Mouse (Mus musculus): ENCODE data around the gene Ghdc.

DNA sequence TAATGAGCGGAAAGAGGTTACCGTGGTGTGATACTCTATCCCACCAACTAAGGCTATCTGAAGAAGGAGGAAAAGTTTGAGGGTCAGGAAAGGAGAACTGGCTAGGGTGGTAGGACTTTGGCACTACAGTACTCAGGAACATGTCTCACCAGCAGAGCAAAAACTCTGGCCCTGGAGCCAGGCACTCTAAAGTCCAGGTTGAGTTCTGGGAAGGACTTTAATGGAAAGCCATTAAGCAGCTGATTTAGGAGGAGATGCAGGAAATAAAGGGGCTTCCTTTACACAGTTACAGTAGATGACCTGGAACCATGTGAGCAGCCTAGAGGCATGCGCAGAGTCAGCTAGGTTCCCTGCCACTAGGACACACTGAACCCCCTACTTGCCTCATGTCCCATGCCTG, 43.6 kb downstream of the Ghdc start:
- TF ChIP-seq GATA1 (IDR thresholded peaks at IDR 0.05; ENCODE audit: borderline replicate concordance, low read length) (no peak), FLI1 (IDR thresholded peaks at IDR 0.05; ENCODE audit: low read length) (no peak)

All from megakaryocyte, embryonic 14.5 days (primary cell).